Mouse (Mus musculus) heart, adult 11 months (tissue): ENCODE measurements at regions not wholly inside any gene's neighbourhood (a gene's known extent, or its start where the extent isn't known, plus 50 kb on each side); places are given as distances from the start of the nearest gene placed in this dataset.
"Not testable (repeated sequence)": the region's sequence is repeated elsewhere in the genome, so short reads cannot be mapped to it uniquely, and the experiment has no call there.

Experiments
- DNase-seq: peaks from one replicate; pipeline ENCODE4 v3.0.0; 2022

DNA sequence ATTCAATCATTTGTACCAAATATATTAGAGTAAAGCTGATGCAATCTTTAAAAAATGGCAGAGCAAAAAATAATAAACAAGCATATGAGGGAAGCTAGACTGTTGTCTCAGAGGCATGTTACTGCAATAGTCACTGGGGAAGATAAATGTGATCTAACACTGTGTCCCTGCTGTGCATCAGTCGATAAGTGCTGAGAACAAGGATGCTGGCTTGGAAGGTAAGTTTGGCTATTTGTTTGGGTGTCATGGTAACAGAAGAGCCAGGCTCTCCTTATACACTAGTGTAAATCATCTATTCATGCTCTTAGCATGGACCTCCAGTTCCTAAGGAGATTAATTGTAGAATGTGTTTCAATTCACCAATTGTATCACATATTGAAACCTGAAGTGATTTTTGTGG lies 102.0 kb upstream of the Ghr start:
- DNase-seq = no peak

DNA sequence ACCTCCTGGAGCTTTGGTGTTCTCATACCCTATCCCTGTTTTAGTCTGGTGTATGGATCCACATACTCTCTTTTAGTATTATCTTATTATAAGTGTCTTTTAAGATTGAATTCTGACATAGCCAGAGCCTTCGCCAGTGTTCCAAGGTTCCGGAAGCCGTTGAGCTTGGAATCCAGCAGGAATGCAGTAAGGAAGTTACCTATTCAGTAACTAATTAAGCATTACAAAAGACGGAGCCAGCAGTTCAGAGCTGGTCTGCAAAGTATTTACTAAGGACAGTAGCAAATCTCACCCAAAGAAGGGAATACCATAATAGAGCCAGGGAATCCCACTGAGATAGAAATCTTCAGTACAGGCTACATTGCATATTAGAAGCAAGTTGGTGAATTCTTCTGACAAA lies 93.7 kb upstream of the Ghr start:
- not testable (repeated sequence) for DNase-seq

DNA sequence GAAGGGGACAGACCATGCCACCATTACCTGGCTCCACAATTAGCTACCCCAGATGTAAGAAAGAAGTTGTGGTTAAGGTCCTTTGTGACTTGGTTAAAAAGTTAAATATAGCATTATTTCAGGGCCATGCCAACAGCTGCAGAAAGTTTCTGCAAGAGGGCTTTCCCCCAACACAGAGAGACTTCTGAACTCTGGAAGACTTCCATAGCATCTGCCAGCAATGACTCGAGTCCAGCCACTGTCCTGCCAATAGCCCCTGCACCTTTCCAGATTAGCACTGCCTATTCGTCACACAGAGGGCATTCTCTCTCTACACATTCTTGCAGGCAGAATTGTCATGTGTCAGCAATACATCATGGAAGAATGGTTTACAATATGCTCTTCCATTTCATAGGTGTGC lies 89.3 kb upstream of the Ghr start:
- no peak for DNase-seq

DNA sequence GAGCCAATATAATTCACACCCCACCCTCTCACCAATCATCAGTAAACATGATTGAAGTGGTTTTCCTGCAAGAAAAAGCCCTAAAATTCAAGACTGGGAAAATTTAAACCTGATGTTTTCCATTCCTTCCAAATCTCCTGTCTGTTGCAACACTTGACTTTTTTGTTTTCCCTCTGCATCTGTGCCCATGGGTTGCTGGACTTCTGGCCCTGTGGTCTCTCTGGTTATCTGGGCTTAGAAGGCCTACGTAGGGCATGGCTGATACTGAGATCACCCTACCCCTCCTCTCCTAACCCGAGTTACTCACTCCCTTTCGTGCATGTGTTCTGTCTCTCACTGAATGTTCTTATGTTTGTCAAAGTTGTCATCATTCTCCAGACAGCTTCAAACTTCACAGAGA lies 87.9 kb upstream of the Ghr start:
- DNase-seq = peak; percentile 95

DNA sequence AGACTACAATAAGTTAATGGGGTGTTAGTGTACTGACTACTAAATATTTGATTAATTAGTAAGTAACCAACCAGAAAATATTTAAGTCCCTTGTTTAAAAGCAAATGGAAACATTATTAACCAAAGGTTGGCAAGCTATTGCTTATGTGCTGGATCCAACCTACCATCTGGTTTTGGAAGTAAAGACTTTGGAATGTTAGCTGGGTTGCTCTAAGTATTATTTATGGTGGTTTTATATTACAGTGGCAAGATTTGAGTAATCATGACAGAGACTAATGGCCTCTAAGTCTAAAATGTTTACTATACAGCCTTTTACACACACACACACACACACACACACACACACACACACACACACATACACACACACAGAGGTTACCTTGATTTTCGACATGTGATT lies 86.1 kb upstream of the Ghr start:
- DNase-seq = no peak

DNA sequence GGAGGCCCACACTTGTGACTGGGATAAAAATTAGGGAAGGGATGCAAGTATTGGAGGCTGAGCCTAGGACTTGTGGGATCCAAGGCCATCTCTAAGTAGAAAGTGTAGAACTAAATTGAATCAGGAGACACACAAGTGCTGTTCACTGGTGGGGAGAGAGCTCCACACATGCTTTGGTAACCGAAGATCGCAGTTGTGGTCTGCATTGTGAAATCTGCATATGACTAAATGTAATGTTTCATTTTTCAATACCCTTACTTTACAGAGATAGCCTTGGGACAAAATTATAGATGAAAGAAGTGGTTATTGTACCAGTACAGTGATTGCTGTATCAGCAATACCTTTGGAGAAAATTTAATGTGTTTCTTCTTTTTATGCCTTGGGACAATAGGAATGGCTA lies 85.6 kb upstream of the Ghr start:
- DNase-seq = no peak

DNA sequence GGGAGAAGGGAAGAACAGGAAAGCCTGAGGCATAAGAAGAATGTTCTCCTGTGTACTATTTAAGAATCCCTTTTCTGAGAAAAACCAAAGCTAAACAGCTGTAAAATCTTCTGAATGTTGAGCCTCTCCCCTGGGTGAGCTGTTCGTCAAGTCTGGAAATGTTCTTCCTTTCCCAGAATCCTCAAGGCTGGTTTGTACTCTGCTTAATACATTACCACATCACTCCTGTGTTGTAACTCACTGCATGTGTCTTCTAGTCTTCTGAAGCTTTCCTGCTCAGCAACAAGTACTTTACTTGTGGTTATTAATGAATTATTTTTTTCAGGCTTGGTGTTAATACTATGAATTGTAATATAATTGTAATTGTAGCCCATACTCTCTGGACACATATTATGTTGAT lies 65.4 kb upstream of the Ghr start:
- DNase-seq = no peak

DNA sequence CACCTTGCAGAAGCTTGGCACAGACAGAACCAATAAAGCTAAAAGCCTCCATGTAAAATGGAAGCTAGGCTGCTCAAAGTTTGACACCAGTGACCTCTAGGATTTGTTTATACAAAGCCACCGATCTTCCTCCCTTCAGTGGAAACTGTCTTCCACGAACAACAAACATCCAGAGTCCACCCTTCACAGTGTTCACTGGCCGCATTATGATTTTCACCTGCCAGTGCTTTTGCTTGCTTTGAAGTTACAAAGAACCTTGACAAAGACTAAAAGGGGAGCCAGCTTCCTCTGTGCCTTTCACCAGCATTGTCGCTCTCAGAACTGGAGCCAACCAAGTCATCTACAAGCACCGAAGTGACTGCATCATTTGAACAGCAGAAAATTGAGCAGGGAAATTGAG lies 56.8 kb upstream of the Ghr start:
- DNase-seq = no peak
